Mouse (Mus musculus): ENCODE results near the gene Aebp1.
A peak's percentile ranks its signal among the peaks of the same experiment; 100 is the strongest.

Aebp1 gene

GRCm38 (mm10) chr11:5898531-5898930 lies 36.8 kb downstream of the Aebp1 start, which contains the start of gene Myl7:
Gene Myl7, minus strand, starts transcription at chr11:5898782.
- DNase-seq: no peak

- DNase-seq: no peak
Measured at GRCm38 (mm10) chr11:5899286-5899685, 37.5 kb downstream of the Aebp1 start.

- no peak for DNase-seq
Measured at GRCm38 (mm10) chr11:5901320-5901719, 39.6 kb downstream of the Aebp1 start.

- DNase-seq: no peak
Measured at GRCm38 (mm10) chr11:5901950-5902349, 40.2 kb downstream of the Aebp1 start.

- DNase-seq: no peak
Measured at GRCm38 (mm10) chr11:5902390-5902789, 40.6 kb downstream of the Aebp1 start.

- DNase-seq: no peak
Measured at GRCm38 (mm10) chr11:5903844-5904243, 42.1 kb downstream of the Aebp1 start.

- no peak for DNase-seq
Measured at GRCm38 (mm10) chr11:5904357-5904756, 42.6 kb downstream of the Aebp1 start.

GRCm38 (mm10) chr11:5904871-5905270 lies 43.1 kb downstream of the Aebp1 start:
- no peak for DNase-seq

- no peak for DNase-seq
Measured at GRCm38 (mm10) chr11:5905778-5906518, 44.2 kb downstream of the Aebp1 start.

- DNase-seq: no peak
Measured at GRCm38 (mm10) chr11:5907096-5907495, 45.3 kb downstream of the Aebp1 start.

- no peak for DNase-seq
Measured at GRCm38 (mm10) chr11:5908642-5909041, 46.9 kb downstream of the Aebp1 start.

- peak; percentile 55 for DNase-seq
Measured at GRCm38 (mm10) chr11:5912635-5913034, 50.9 kb downstream of the Aebp1 start.

- no peak for DNase-seq
Measured at GRCm38 (mm10) chr11:5913256-5913655, 51.5 kb downstream of the Aebp1 start.

GRCm38 (mm10) chr11:5913936-5914335 lies 52.2 kb downstream of the Aebp1 start:
- no peak for DNase-seq

GRCm38 (mm10) chr11:5914940-5915339 lies 53.2 kb downstream of the Aebp1 start:
- no peak for DNase-seq

GRCm38 (mm10) chr11:5915429-5916177 lies 53.9 kb downstream of the Aebp1 start:
- no peak for DNase-seq

- DNase-seq: no peak
Measured at GRCm38 (mm10) chr11:5916178-5916548, 54.4 kb downstream of the Aebp1 start.

GRCm38 (mm10) chr11:5918111-5918510 lies 56.4 kb downstream of the Aebp1 start:
- no peak for DNase-seq

- DNase-seq: no peak
Measured at GRCm38 (mm10) chr11:5919606-5920005, 57.9 kb downstream of the Aebp1 start.

- peak; percentile 39 for DNase-seq
Measured at GRCm38 (mm10) chr11:5920323-5920960, 58.7 kb downstream of the Aebp1 start.

Measured in thymus, postnatal 14 days (tissue).